Mouse (Mus musculus): Measurements from ENCODE around the gene Il1rapl2. TPM values are rescaled to one million over a fixed set of nuclear protein-coding genes. Genes with fewer than 3 reads are reported as not detected.

Il1rapl2 gene
- not detected in 2 replicates for total RNA-seq (2014; fragmentation: Nextera tagmentation)
- not detected in 2 replicates for total RNA-seq (2017)

DNA sequence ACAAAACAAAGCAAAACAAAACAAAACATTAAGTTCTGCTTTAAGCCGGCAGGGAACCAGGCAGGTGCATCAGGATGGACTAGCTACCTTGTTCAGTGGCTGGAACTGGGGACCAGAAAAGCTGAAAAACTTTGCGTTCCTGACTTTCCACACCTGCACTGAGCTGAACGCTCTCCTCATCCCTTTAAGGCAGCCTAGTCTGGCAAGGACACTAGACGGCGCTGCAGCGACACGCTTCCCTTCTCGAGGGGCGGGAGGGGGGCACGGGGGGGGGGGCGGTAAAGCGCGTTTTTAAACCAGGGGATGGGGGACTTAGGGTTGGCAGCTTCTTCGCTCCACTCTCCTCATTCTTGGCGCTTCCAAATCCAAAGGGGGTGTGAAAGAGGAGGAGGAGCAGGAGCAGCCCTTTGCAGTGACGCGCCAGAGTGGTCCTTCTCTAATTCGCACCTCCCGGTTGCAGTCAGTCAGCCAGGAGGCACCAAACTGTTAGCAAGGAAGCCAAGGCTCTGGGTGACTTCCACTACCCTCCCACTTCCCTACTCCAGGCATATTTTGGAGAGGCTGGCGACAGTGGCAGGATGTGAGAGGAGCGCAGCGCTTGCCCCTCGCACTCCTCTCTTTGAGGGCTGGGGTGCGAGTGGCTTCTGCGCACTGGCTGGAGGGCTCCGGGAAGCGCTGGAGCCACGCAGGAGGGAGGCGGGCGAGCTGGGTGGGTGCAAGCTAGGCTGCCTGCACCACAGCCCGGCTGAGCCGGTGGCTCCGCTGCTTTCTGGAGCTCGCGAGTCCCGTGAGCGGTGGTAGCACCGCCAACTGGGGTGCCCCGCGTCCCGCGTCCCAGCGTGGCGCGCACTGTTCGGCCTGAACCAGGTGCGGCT lies at the start of gene Il1rapl2:
Gene Il1rapl2 (plus strand): TSS at position 288 of the 875 bp plus-strand sequence.
- ATAC-seq (replicated peaks; ENCODE audit: low FRiP score, low TSS enrichment, poor library complexity, severe bottlenecking): no peak

DNA sequence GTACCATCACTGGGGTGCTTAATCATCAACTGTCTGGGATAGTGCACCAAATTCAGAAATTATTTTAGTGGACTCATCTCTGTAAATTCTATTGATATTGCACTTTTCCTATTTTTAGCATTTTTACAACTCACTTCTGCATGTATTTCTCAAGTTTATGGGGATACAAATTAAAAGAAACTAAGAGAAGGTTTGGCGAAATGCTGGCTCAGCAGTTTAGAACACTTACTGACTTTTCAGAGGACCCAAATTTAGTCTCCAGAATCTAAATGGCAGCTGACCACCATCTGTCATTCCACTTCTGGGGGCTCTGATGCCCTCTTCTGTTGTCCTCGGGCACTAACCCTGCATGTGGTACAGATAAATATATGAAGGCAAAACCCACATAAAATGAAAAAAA lies 22.1 kb upstream of the Il1rapl2 start:
- ATAC-seq (replicated peaks; ENCODE audit: low FRiP score, low TSS enrichment, poor library complexity, severe bottlenecking): no peak

DNA sequence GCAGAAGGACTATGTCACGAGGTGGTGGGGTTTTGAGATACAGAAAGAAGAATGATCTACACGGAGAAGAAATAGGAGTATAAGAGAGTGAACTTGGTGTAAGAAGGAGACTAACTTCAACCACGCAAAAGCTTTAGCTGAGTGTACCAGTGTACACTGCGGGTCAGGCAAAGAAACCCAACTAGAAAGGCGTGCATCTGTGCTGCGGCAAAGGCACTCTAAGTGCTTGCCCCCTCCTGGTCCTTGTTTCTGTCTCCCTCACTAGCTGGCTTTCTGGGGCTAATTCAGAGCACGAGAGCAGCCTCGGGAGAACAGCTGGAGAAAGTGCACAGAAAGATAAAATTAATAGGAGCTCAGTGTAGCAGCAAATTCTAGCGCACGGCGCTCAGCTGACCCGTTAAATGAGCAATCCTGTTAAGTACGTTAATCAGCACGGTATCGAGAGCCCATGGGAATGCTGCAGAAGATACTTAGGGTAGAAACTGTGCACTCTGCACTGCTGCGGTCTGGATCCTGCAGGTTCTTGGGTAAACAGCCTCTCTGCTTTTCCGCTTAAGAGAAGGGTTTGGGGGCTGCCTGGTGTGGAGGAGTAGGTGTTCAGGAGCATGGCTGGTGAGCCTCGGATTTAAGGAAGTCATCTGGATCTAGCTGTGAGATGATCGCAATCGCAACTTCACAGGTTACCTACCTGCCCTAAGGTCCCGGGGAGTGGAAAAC lies 778 bp upstream of the Il1rapl2 start:
- ATAC-seq (replicated peaks; ENCODE audit: low FRiP score, low TSS enrichment, poor library complexity, severe bottlenecking): no peak

DNA sequence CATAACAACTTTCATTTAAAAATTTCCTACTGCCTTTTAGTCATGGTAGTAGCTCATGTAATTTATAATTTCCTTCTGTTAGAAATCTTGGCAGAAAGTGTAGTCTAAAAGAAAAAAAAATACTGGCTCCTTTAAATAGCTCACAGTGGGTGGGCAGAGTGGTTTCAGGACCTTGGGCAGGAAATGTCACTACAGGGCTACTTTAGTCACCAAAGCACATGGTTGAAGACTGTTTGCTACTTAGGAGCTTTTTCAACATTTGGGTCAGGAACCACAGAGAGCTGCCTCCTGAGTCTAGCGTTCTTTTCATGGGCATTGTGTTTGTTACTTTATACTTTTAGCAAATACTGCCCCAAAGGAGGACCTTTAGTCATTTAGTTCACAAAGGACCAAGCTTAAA lies 12.2 kb downstream of the Il1rapl2 start:
- ATAC-seq (replicated peaks; ENCODE audit: low FRiP score, low TSS enrichment, poor library complexity, severe bottlenecking): no peak

DNA sequence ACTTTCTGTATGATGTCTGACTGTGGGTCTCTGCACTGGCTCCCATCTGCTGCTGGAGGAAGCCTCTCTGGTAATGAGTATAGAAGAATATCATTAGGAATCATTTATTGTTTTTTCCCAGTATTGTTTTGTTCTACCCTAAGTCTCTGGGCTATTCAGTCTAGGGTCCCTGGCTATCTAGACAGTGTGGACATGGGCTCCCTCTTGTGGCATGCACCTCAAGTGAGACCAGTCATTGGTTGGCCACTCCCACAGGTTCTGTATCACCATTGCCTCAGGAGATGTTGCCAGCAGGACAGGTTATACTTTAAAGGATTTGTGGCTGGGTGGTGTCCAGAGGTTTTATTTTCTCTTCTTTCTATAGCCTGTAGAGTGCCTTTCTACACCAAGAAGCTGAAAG lies 50.3 kb downstream of the Il1rapl2 start:
- no peak for ATAC-seq (replicated peaks; ENCODE audit: low FRiP score, low TSS enrichment, poor library complexity, severe bottlenecking)

DNA sequence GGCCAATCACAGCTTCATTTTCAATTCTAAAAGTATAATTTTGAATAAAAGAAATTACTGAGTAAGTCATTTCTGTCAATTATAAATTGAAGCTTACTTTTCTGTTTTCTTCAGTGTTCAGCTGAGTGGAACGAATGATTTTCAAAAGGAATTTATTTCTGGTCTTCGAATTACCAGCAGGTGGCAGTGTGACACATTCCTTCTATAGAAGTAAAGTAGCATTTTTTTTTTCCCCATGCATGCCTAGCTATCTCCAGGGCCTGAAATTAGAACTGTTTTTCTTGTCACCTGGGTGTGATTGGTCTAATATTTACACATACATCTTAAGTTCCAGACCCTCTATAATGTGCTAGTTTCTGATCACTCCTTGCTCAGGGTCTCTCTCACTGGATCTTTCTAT lies 96.6 kb downstream of the Il1rapl2 start:
- no peak for ATAC-seq (replicated peaks; ENCODE audit: low FRiP score, low TSS enrichment, poor library complexity, severe bottlenecking)

DNA sequence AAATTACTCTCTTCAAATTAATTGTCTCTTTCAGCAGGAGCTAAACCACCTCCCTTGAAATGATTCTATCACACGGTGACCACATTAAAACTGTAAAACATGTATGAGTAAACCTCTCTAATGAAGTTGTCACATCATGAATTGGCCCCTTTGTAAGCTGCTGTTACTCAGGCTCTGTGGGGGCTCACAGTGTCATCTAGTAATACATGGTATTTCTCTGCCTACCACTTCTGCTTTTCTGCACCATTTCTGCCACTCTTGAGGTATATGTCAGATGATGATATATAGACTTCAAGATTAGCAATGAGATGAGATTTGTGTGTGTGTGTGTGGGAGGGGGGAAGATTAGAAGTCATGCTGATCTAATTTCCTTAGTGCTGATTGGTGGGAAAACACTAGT lies 117.6 kb downstream of the Il1rapl2 start:
- no peak for ATAC-seq (replicated peaks; ENCODE audit: low FRiP score, low TSS enrichment, poor library complexity, severe bottlenecking)

DNA sequence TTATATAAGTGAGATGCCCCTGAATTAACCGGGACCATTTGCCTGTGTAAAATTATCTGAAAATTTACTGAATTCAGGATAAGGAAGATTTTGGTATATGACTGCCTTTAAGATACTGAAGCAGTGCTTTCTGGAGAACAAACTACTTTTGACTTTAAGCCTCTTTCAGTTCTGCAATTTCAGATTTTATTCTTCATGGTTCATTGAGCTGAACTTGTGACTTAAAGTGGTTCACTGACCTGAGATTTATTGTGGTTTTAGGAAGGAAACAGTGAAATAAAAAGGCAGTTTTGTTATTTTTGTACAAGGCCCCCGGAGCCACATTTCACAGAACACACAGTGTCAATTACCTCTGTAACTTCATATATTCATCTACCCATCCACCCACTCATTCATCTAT lies 129.6 kb downstream of the Il1rapl2 start:
- no peak for ATAC-seq (replicated peaks; ENCODE audit: low FRiP score, low TSS enrichment, poor library complexity, severe bottlenecking)

DNA sequence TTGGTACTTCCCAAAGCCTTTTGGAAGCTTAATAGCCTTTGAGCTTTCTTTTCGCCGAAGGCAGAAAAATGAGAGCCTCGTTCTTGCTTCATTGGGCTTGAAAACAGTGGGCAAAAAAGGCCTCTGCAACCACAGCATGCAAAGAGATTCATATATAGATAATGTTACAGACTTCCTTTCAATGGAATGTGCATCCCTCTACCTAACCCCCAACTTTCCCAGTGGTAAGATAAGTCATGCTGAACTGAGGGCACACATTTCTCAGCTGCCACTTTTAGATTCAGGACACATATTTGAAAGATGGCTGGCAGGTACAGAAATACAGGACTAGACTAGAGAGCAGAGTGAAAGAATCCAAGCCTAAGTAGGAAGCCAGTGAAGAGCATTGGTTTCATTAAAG lies 185.1 kb downstream of the Il1rapl2 start:
- no peak for ATAC-seq (replicated peaks; ENCODE audit: low FRiP score, low TSS enrichment, poor library complexity, severe bottlenecking)

DNA sequence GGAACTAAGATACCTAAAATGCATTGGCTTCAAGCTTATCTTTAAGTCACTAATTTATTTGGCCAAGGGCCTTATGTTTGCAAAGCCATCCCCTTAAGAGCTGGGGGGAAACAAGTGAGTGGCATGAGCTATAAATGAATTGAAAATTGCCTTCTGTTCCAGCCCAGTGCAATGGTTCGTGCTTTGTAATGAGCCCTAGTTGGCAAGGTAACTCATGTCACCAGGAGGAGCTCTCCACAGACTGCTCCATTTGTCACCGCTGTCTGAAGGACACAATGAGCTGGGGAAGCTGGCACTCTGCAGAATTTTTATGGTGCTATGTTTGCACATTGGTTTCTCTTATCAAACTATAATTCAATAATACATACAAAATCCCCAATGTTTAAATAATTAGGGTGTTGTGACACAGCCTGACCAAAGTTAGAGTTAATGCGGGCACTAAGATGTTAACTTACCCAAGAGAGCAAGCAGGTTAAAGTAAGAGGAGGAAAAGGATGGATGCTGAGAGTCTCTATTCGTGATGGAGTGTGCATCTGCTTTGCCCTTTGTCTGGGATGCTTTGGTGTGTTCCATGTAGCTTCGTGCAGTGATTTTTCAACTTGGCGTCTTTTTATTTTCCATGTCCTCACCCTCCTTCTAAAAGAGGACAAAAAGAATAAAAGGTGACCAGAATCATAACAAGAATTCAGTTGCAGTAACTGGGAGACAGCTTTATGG lies 235.2 kb downstream of the Il1rapl2 start:
- ATAC-seq (replicated peaks; ENCODE audit: low FRiP score, low TSS enrichment, poor library complexity, severe bottlenecking): no peak

DNA sequence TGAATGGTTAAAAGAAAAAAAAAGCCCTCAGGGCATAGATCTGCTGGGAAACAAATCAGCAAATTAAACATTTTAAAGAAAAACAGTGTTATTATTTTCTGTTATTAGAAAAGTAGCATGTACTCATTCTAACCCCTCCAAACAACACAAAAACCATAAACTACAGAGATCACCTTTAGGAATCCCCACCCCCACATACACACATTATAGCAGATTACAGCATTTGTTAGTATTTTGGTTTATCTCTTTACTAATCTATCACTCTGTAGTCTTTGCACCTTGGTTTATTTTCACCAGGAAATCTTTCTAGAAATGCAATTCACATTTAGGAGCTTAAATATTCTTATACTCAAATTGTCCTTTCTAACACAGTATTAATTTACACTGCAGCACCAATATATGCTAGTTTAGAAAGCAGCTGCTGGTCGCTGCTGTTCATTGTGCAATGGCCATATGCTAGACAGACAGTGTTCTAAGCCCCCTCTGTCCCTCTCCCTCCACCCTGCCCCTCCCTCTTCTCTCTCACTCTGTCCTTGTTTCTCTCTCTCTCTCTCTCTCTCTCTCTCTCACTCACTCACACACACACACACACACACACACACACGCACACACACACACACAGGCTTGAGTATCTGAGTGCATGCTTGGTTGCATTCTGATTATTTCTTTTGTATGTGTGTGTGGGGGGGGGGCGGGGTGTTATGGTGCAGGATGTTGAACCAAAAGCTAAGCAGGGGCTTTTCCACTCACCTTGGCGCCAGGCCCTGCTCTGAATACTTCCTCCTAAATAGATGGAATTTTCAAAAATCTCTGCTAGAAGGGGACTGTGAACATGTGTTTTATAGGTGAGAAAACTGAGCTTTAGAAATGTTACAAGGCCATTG lies 236.1 kb downstream of the Il1rapl2 start:
- no peak for ATAC-seq (replicated peaks; ENCODE audit: low FRiP score, low TSS enrichment, poor library complexity, severe bottlenecking)

DNA sequence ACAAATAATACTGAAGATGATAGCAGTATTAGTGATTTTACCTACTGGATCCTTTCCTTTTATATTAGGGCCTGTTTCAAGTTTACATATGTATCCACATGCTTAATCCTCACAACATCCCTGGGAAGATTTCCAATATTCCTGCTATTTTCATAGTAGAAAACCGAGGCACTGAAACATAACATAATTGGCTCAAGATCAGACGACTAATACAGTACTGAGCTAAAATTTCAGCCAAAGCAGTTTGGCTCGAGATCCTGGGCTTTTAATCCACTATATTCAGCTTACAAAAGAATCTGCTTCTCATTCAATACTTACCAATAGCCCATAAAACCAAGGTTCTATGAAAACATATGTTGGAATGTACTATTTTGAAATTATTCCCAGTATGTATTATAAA lies 239.1 kb downstream of the Il1rapl2 start:
- ATAC-seq (replicated peaks; ENCODE audit: low FRiP score, low TSS enrichment, poor library complexity, severe bottlenecking): no peak

DNA sequence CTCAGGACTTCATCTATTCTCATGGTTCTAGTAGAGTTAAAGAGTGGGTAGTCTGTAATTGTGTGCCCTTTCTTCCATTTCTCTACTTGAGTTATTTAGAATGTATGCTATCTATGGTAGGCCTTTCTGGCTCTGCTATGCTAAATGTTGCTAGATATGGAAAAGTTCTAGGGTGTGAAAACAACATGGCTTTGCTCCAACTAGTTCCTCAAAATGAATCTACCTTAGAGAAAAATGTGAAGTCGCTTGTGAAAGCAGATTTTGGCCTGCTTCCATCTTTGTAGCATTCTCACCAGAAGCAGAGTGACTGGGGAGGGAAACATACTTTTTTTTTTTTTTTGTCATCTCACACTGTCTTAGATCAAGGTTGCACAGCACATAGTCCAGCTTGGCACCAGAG lies 241.7 kb downstream of the Il1rapl2 start:
- no peak for ATAC-seq (replicated peaks; ENCODE audit: low FRiP score, low TSS enrichment, poor library complexity, severe bottlenecking)

DNA sequence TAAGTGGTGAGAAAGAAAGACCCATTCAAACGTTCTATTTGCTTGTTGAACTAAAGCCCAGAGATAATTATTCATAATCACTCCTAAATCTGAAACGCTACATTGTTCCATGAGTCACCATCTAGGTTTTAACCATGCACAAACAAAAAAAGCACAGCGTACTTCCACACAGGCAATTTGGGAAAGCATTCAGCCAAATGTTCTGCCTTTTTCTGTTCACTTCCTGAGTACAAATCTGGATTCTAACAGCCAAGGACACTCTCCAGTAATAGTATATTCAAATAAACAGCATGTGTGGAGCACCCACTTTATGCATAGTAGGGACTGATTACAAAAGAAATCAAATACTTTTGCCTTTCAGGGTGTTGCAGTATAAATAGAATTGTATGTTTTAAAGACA lies 278.5 kb downstream of the Il1rapl2 start:
- no peak for ATAC-seq (replicated peaks; ENCODE audit: low FRiP score, low TSS enrichment, poor library complexity, severe bottlenecking)

DNA sequence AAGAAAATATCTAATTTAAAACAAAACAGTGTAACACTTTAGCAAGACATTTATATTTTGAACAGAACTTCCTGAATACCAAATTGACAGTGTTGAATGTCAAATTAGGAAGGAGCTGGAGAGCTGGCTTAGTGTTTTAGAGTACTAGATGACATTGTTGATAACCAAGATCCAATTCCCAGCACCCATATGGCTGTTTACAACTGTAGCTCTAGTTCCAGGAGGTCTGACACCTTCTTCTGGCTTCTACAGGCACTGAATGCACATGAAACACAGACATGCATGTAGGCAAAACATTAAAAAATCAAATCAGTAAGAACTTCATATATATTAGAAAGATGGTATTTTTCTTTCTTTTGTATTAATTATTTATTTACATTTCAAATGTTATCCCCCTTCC lies 353.1 kb downstream of the Il1rapl2 start:
- no peak for ATAC-seq (replicated peaks; ENCODE audit: low FRiP score, low TSS enrichment, poor library complexity, severe bottlenecking)

DNA sequence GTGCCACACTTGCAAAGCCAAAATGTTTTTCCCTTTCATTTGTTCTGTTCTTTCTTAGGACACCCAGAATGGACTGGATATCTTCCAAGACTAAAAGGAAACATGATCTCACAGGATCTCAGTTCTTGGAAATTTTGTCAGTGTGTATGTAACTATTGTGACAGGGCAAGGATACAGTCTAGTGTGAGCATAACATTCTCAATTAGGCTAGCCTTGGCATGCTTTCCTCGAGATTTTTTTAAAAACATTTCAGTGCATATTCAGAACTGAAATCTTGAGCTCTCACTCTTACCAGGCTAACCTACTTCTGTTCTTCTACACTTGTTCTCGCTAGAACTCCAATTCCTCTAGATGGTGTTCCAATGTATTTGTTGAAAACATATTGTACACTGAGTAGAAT lies 356.4 kb downstream of the Il1rapl2 start:
- ATAC-seq (replicated peaks; ENCODE audit: low FRiP score, low TSS enrichment, poor library complexity, severe bottlenecking): no peak

DNA sequence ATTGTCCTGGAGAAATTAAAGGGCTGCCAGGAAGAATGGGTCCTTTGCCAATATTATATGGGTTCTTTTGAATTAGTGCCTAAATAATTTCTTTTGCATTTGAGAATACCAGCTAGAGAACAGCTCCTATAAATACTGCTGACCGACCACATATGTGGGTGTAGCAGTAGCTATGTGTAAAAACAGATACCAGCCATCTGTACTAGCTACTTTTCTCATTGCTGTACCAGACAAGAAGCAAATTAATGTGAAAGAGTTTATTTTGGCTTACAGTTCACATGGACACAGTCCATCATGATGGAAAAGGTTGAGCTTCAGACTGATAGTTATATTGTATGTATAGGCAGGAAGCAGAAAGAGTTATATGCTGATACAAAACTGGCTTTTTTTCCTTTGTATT lies 377.3 kb downstream of the Il1rapl2 start:
- ATAC-seq (replicated peaks; ENCODE audit: low FRiP score, low TSS enrichment, poor library complexity, severe bottlenecking): no peak

DNA sequence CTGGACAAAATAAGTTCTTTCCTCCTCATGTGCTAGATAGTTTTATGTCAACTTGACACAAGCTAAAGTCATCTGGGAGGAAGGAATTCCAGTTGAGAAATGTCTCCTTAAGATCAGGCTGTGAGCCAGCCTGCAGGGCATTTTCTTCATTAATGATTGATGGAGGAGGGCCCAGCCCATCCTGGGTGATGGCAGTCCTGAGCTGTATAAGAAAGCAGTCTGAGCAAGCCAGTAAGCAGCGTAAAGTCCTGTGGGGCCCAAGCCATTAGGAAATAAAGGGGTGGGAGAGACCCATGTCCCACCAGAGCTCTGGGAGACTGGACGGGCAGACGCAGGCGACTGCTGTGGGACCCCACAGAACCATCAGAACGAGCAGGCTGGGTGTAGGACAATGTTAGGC lies 400.9 kb downstream of the Il1rapl2 start:
- no peak for ATAC-seq (replicated peaks; ENCODE audit: low FRiP score, low TSS enrichment, poor library complexity, severe bottlenecking)

DNA sequence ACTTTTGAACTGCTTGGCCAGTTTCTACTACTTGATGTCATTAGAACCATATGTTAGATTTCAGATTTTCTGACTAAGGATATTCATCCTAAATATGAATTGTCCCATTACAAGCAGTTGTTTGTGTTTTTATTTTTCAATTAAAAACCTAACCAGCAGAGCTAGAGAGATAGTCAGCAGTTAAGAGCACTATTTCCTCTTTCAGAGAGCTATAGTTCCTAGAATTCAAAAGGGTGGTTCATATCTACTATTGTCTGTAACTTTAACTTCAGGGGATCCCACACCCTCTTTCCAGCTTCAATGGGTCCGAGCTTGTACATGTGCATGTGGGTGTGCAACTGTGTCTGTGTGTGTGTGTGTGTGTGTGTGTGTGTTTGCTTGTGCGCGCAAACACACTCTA lies 472.7 kb downstream of the Il1rapl2 start:
- ATAC-seq (replicated peaks; ENCODE audit: low FRiP score, low TSS enrichment, poor library complexity, severe bottlenecking): no peak

All from megakaryocyte-erythroid progenitor cell, adult 5-6 weeks (primary cell).